Mouse (Mus musculus): ENCODE measurements at regions not wholly inside any gene's neighbourhood (a gene's known extent, or its start where the extent isn't known, plus 50 kb on each side); places are given as distances from the start of the nearest gene placed in this dataset.

GRCm38 (mm10) chr1:176499010-176499650, 224.0 kb upstream of the Pld5 start:
- peak; percentile 29 to 43 for DNase-seq

- peak; percentile 8 to 36 for DNase-seq
Measured at GRCm38 (mm10) chr1:176468560-176468959, 193.4 kb upstream of the Pld5 start.

GRCm38 (mm10) chr1:176462125-176462524, 187.0 kb upstream of the Pld5 start:
- DNase-seq = peak; percentile 44 to 65

GRCm38 (mm10) chr1:176446735-176447134, 171.6 kb upstream of the Pld5 start:
- peak in 1 of 2 experiments; percentile 37 for DNase-seq

GRCm38 (mm10) chr1:176443712-176444111, 168.6 kb upstream of the Pld5 start:
- no peak for DNase-seq

GRCm38 (mm10) chr1:176440254-176440653, 165.1 kb upstream of the Pld5 start:
- DNase-seq = peak; percentile 41 to 48

GRCm38 (mm10) chr1:176427835-176428234, 152.7 kb upstream of the Pld5 start:
- peak; percentile 20 to 40 for DNase-seq

GRCm38 (mm10) chr1:176427046-176427445, 151.9 kb upstream of the Pld5 start:
- peak; percentile 20 to 25 for DNase-seq

- DNase-seq = no peak
Measured at GRCm38 (mm10) chr1:176417251-176417650, 142.1 kb upstream of the Pld5 start.

GRCm38 (mm10) chr1:176404128-176404527, 129.0 kb upstream of the Pld5 start:
- no peak for DNase-seq

GRCm38 (mm10) chr1:176379645-176380044, 104.5 kb upstream of the Pld5 start:
- DNase-seq = no peak

GRCm38 (mm10) chr1:176366900-176367299, 91.8 kb upstream of the Pld5 start:
- no peak for DNase-seq

GRCm38 (mm10) chr1:176360957-176361356, 85.8 kb upstream of the Pld5 start:
- no peak for DNase-seq

GRCm38 (mm10) chr1:176359992-176360724, 85.0 kb upstream of the Pld5 start:
- no peak for DNase-seq

GRCm38 (mm10) chr1:176355342-176355741, 80.2 kb upstream of the Pld5 start:
- DNase-seq = peak; percentile 34 to 40

- no peak for DNase-seq
Measured at GRCm38 (mm10) chr1:176354898-176355297, 79.8 kb upstream of the Pld5 start.

GRCm38 (mm10) chr1:176352706-176353105, 77.6 kb upstream of the Pld5 start:
- no peak for DNase-seq

- DNase-seq = no peak
Measured at GRCm38 (mm10) chr1:176349909-176350495, 74.9 kb upstream of the Pld5 start.

- no peak for DNase-seq
Measured at GRCm38 (mm10) chr1:176348129-176348528, 73.0 kb upstream of the Pld5 start.

GRCm38 (mm10) chr1:176331344-176331743, 56.2 kb upstream of the Pld5 start:
- DNase-seq = no peak
